Mouse (Mus musculus): ENCODE measurements around the gene Tarsl2.

Tarsl2 gene

DNA sequence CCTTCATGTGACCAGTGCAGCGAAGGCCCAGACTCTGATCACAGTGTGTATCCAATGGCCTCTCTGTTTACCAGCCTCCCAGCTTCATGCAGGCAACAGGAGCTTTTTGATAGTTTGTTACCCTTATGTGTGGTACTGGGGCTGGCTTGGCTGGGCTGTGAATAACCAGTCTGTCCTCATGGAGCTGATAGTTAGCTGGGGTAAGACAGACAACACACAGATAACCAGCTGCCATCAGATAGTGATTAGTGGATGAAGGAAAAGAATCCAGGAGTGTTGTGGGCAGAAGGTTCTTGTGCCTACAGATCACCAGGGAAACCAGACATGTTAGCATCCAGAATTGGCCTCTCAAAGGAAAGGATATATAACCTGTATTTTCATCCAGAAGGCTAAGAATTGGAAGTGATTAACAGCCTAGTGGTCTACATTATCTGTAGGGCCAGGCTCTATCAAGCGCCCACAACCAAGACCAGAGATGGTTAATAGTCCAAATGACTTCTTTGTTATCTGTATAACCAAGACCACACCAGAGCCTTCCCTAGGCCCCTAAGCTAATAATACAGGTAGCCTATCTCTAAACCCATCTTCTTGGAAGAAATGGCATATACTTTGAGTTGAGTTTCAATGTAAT, 12.9 kb downstream of the Tarsl2 start:
- no peak for DNase-seq (ENCODE audit: low spot score in 2 of 2)

DNA sequence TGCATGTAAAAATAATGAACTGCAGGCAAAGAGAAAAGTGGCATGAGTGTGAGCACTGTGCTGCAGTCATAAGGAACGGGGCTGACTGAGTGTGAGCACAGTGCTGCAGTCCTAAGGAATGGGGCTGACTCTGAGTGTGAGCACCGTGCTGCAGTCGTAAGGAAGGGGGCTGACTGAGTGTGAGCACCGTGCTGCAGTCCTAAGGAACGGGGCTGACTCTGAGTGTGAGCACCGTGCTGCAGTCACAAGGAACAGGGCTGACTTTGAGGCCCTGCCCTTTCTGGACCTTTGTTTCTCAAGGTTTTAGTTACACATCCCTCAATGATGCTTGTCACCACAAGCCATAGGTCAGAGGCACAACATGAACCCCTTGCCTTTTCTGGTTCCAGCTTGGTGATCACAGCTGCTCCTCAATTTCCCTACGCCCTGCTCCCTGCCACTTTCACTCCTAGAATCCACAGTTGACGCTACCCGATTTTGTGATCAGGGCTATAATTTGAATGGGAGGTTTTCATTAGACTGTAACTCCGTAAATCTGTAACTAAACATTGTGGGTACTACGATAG, 18.6 kb downstream of the Tarsl2 start:
- DNase-seq (ENCODE audit: low spot score in 2 of 2): no peak

GRCm38 (mm10) chr7:65663886-65664285, 19.2 kb downstream of the Tarsl2 start:
- DNase-seq (ENCODE audit: low spot score in 2 of 2): no peak

DNA sequence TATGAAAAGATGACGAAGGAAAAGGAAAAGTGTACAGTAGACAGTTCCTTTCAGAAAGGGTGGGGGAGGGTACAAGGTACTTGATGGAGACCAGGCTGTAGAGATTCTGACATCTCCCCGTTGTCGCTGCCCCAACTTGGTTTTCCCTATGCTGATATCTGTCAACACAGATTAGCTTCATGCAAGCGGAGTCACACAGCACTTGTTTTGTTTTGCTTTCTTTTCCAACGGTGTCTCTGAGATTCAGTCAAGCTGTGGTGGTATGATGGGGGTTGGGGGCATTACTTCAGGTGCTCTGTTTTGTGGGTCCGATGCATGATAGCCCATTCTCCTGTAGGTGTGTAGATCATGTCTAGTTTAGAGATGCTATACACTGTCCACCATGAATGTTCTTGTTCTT, 22.8 kb downstream of the Tarsl2 start:
- no peak for DNase-seq (ENCODE audit: low spot score in 2 of 2)

DNA sequence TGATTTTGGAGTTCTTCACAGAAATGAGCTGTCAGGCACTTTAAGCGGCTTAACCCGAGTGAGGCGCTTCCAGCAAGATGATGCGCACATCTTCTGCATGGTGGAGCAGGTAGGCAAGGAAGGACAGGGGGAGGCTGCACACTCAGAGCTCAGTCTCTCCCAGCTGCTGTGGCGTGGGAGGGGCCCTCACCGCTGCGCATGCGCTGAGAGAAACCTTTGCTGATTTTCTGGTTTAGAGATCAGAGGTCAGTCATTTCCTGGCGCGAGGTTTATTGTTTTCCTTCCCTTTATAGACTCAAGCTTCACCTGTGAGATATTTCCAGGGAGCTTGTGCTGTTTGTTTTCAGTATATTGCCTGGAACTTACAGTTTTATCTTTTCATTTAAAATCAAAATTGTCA, 33.4 kb downstream of the Tarsl2 start:
- no peak for DNase-seq (ENCODE audit: low spot score in 2 of 2)

DNA sequence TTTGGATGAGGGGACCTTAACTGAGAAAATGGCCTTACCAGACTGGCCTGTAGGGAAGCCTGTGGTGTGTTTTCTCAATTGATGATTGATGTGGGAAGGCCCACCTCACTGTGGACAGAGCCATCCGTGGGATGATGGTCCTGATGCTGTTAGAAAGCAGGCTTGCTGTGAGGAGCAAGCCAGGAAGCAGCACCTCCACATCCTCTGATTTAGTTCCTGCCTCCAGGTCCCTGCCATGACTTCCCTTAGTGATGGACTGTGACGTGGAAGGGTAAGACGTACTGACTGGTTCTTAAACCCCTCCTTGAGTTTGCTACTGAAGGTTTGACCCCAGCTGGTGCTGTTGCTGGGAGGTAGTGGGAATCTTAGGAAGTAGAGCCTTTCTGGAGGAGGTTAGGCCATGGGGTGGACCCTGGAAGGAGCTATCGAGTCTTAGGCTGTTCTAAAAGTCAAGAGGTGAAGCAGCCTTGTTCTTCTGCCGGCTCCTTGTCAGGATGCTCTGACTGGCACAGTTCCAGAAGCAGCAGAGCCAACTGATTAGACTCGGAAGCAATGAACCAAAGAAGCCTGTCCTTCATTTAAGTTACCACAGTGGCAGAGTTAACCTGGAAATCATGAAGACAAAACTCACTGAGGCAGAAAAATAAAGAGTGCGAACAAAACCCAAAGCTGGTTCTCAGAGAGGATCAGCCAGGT, 34.4 kb downstream of the Tarsl2 start:
- DNase-seq (ENCODE audit: low spot score in 2 of 2): no peak

DNA sequence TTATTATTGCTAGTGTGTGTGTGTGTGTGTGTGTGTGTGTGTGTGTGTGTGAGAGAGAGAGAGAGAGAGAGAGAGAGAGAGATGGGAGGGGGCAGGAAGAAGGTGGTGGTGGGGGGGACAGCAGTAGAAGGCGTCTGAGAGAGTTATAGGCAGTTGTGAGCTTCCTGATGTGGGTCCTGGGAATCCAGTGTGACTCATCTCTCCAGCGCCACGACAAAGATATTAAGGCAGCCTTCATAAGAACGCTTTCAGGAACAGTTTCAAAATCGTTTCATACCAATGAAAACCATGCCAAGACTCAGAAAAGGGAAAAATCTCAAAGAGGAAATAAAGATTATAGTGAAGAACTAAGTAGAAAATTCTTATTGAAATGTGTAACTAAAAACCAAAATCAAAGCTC, 36.5 kb downstream of the Tarsl2 start:
- DNase-seq (ENCODE audit: low spot score in 2 of 2): no peak

- no peak for DNase-seq (ENCODE audit: low spot score in 2 of 2)
Observed at GRCm38 (mm10) chr7:65684256-65684835, 39.6 kb downstream of the Tarsl2 start.

DNA sequence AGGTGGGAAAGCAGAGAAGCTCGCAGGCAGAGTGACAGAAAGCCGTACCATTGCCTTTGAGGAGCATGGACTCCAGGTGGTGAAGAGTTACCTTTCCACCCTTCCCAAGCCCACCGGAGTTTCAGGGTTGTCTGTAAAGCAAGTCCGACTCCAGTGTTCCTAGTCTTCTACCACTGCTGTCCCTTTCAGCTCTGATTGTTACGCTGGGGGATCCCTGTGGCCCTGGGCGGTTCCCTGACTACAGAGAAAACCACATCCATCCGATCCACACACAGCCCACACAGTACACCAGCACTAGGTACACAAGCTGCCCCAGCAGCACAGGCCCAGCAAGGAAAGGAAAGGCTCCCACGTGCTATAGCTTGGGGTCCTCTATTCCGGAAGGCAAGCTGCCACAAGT, 42.0 kb downstream of the Tarsl2 start:
- no peak for DNase-seq (ENCODE audit: low spot score in 2 of 2)

GRCm38 (mm10) chr7:65690869-65691268, 46.2 kb downstream of the Tarsl2 start, which contains the start of gene Tm2d3:
Gene Tm2d3, plus strand, starts transcription at chr7:65691169.
- DNase-seq (ENCODE audit: low spot score in 2 of 2): no peak

DNA sequence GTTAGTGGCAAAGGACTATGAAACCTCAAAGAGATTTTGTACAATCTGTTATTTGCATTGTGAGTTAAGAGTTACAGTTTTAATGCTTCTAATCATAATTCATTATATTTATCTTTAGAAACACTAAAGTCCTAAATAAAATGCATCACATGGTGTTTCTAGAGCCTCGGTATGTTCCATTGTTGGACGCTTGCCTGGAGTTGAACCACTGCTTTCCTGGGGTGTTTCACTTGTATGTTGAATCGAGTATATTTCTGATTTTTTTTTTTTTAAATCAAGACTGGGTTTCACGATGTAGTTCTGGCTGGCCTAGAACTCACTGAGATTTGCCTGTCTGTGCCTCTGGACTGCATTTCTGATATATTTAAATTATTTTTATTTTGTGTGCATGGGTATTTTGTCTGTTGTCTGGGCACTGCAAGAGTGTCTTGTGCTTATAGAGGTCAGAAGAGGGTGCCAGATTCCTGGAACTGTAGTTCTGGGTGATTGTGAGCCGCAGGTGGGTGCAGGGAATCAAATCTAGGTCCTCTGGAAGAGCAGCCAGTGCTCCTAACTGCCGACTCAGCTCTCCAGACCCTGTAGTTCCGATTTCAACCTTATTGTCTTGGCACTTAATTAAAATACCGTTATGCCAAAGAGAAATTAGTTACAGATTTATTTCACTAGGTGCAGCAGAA, 47.4 kb downstream of the Tarsl2 start:
- no peak for DNase-seq (ENCODE audit: low spot score in 2 of 2)

- DNase-seq (ENCODE audit: low spot score in 2 of 2): peak; percentile 55 to 65
Observed at GRCm38 (mm10) chr7:65692883-65693282, 48.2 kb downstream of the Tarsl2 start.

GRCm38 (mm10) chr7:65693301-65693821, 48.7 kb downstream of the Tarsl2 start:
- DNase-seq (ENCODE audit: low spot score in 2 of 2): peak; percentile 78 to 85

DNA sequence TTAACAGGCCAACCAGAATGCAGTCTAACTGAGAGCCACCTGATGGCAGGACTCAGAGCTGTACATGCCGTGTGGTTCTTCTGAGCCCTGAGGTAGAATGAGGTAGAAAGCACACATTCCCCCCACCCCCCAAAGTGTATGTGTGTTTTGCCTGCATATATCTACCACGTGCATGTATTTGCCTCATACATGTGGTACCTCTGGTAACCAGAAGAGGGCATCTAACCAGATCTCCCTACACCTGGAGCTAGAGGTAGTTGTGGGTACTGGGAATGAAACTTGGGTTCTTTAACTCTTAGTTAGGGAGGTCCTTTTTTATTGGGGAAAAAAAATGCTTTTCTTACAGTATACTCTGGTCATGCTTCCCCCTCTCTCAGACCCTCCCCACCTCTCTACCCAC, 51.8 kb downstream of the Tarsl2 start:
- DNase-seq (ENCODE audit: low spot score in 2 of 2): no peak

- DNase-seq (ENCODE audit: low spot score in 2 of 2): no peak
Observed at GRCm38 (mm10) chr7:65702076-65702475, 57.4 kb downstream of the Tarsl2 start.

- peak; percentile 38 to 68 for DNase-seq (ENCODE audit: low spot score in 2 of 2)
Observed at GRCm38 (mm10) chr7:65704818-65705242, 60.1 kb downstream of the Tarsl2 start.

GRCm38 (mm10) chr7:65708506-65708905, 63.8 kb downstream of the Tarsl2 start:
- DNase-seq (ENCODE audit: low spot score in 2 of 2): no peak

DNA sequence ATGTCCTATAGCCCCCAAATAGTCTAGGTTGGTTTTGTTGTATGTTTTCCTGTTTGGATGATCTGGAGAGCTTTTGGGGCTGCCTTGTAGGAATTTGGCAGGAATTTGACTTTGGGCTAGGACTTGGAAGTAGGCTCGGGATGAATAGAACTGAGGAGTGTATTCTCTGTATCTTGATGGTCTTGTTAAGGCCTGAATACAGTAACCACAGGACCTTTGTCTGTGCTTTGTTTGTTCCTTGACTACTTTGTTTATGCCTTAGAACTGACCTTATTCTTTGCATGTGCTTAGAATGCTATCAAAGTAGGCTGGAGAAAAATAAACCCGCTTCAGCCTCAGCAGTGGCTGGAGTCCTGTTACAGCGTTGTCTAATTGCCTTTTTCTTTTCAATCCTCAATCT, 65.6 kb downstream of the Tarsl2 start:
- no peak for DNase-seq (ENCODE audit: low spot score in 2 of 2)

GRCm38 (mm10) chr7:65713782-65714181, 69.1 kb downstream of the Tarsl2 start:
- no peak for DNase-seq (ENCODE audit: low spot score in 2 of 2)

GRCm38 (mm10) chr7:65714304-65714703, 69.6 kb downstream of the Tarsl2 start:
- no peak for DNase-seq (ENCODE audit: low spot score in 2 of 2)

DNA sequence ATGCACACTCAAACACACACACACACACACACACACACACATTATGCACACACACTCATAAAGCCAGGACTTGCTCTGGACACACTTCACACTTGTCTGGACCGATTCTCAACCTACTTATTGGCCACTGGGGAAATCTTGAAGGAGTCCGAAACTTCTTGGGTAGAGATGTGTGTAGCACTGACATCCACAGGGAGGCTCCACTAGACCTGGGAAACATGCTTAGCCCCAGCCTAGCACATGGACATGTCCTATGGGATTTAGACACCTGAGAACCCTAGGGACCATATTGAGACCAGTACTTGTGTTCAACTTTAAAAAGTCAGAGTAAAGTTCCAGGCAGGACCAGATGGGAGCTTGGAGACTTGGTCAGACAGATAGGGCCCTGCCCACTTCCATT, 89.3 kb downstream of the Tarsl2 start:
- no peak for DNase-seq (ENCODE audit: low spot score in 2 of 2)

GRCm38 (mm10) chr7:65735261-65735660, 90.6 kb downstream of the Tarsl2 start:
- DNase-seq (ENCODE audit: low spot score in 2 of 2): no peak

Data from urinary bladder, adult 18-20 months (tissue).